Mouse (Mus musculus): Measurements from ENCODE around the gene Maz.

DNA sequence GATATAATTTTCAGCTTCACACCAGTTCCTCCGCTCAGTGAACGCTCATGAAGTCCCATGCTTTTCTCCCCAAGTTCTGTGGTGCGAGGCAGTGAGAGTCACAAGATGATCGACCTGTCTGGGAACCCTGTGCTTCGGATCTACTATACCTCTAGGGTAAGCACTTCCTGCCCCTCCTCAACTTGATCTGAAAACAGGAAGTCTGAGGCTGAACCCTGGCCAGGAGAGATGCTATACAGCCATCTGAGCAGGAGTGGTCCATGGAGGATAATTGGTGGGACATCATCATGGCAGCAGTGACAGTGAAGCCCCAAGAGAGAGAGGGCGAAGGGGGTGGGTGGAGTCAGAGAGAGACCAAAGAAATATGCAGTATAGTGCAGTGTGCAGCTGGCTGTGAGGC, 48.0 kb downstream of the Maz start:
- TF ChIP-seq CTCF (IDR thresholded peaks at IDR 0.05; ENCODE audit: low read depth) (no peak), EP300 (optimal IDR thresholded peaks at IDR 0.05) (no peak)

All from stomach, postnatal 0 days (tissue).